Mouse (Mus musculus) cerebellum, adult 2 months (tissue): ENCODE measurements at regions not wholly inside any gene's neighbourhood (a gene's known extent, or its start where the extent isn't known, plus 50 kb on each side); places are given as distances from the start of the nearest gene placed in this dataset.

Source experiments
- CTCF ChIP-seq: fragments of 200-500 bp; IDR thresholded peaks from 2 replicates; pipeline ENCODE4 v1.5.1; 2011; ENCODE audit warnings: low read depth, mild to moderate bottlenecking, control low read depth, low read length, moderate library complexity, borderline replicate concordance; ENCODE audit not compliant: insufficient read depth
- POLR2A ChIP-seq: fragments of 200-500 bp; IDR thresholded peaks from 2 replicates; pipeline ENCODE4 v1.6.1; 2011; ENCODE audit warnings: low read length, control low read depth, borderline replicate concordance; ENCODE audit not compliant: insufficient read depth

- no peak for TF ChIP-seq CTCF
- no peak for TF ChIP-seq POLR2A
Observed at GRCm38 (mm10) chr4:135049924-135050323, 70.5 kb upstream of the Runx3 start.
